Mouse (Mus musculus) hindbrain, embryonic 15.5 days (tissue): Measurements from ENCODE around the gene Polg2. TPM values are rescaled to one million over a fixed set of nuclear protein-coding genes. Genes with fewer than 3 reads are reported as not detected.

Experiments
- ATAC-seq: fragments of 200-750 bp; cut with Nextera tagmentation; 2 replicates; pipeline ENCODE4 v1.8.0; 2017; ENCODE audit warnings: low read depth, moderate number of reproducible peaks, moderate TSS enrichment; ENCODE audit not compliant: low FRiP score
- H3K27ac ChIP-seq: fragments of 300-500 bp; sonication (generic); replicated peaks from 2 replicates; pipeline ENCODE4 v1.5.1; 2015; ENCODE audit warnings: mild to moderate bottlenecking, inconsistent platforms
- H3K27me3 ChIP-seq: fragments of 300-500 bp; sonication (generic); 2 replicates; pipeline ENCODE4 v1.6.1; 2015; ENCODE audit warnings: control low read depth, inconsistent platforms
- H3K36me3 ChIP-seq: fragments of 300-500 bp; sonication (generic); 2 replicates; pipeline ENCODE4 v1.6.1; 2015; ENCODE audit warnings: control low read depth, inconsistent platforms
- H3K4me1 ChIP-seq: fragments of 300-500 bp; sonication (generic); replicated peaks from 2 replicates; pipeline ENCODE4 v1.6.1; 2015; ENCODE audit warnings: control low read depth, inconsistent platforms
- H3K4me2 ChIP-seq: fragments of 300-500 bp; sonication (generic); 2 replicates; pipeline ENCODE4 v1.6.1; 2015; ENCODE audit warnings: moderate library complexity, mild to moderate bottlenecking, inconsistent platforms
- H3K4me3 ChIP-seq: fragments of 300-500 bp; sonication (generic); 2 replicates; pipeline ENCODE4 v1.5.1; 2015; ENCODE audit warnings: mild to moderate bottlenecking, inconsistent platforms
- H3K9ac ChIP-seq: fragments of 300-500 bp; sonication (generic); 2 replicates; pipeline ENCODE4 v1.6.1; 2015; ENCODE audit warnings: inconsistent platforms
- H3K9me3 ChIP-seq: fragments of 300-500 bp; sonication (generic); 2 replicates; pipeline ENCODE4 v1.6.1; 2016; ENCODE audit warnings: control low read depth, inconsistent platforms
- WGBS: fragments of 180-500 bp; shearing (Covaris S2); methylation state at CpG from one replicate; pipeline ENCODE4 v1.1.7; 2015; 5-methylcytosine and 5-hydroxymethylcytosine counted together
- polyA plus RNA-seq: library from polyadenylated mRNA; unstranded; fragments of >200 nt; fragmentation: Nextera tagmentation; extraction: Ambion mirVana; gene quantifications from 2 replicates; pipeline ENCODE4 v1.2.1, GENCODE M21; 2015

The Polg2 gene
- polyA plus RNA-seq, 1 experiment from 2014 or later, result 8.8 TPM

DNA sequence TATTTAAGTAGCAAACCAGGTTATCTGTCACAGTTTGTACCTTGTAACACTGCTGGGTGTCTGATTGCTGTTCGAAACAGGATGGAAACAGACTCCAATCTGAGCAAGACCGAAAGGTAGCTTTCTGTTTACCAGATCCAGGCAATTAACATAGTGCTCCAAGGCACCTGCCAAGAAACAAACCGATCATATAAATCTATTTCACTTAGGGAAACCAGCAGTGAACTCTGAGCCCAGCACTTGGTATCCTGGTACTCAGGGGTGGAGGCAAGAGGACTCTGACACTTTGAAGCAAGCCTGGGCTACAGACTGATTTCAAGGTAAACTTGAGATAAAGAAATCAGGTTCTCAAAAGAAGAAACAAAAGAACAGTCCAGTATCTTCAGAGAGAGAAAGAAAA lies 1.9 kb downstream of the Polg2 start:
- Histone ChIP-seq H3K4me2 (no peak overlapping the region), H3K4me1 (peaks cover 23% of the 10 kb centered on the region), H3K4me3 (no peak overlapping the region), H3K27me3 (no peaks in the 10 kb centered on the region), H3K36me3 (peaks cover 47% of the 10 kb centered on the region), H3K9me3 (no peaks in the 10 kb centered on the region), H3K27ac (no peak overlapping the region), H3K9ac (no peak overlapping the region)
- ATAC-seq, result no peak
- 96% methylated on average over 3 of the region's 3 CpGs for WGBS

DNA sequence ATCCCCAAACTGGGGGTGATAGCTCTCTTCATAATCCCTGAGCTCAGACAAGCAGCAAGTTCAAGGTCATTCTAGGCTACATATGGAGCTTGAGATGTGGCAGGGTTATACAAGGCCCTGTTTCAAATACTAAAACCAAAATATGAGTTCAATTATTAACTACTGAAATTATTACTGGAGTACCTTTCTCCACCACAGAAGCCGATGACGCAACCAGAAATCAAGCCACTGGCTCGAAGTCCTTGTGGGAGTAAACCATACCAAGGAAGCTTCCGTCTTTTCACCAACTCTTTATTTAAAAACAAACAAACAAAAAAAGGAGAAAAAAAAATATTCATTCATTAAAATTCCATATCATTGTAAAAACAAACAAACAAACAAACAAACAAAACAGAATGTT lies 2.4 kb downstream of the Polg2 start:
- no peak overlapping the region for H3K4me2 ChIP-seq
- peaks cover 23% of the 10 kb centered on the region for H3K4me1 ChIP-seq
- no peak overlapping the region for H3K27ac ChIP-seq
- no peaks in the 10 kb centered on the region for H3K9me3 ChIP-seq
- no peaks in the 10 kb centered on the region for H3K27me3 ChIP-seq
- no peak overlapping the region for H3K4me3 ChIP-seq
- peaks cover 47% of the 10 kb centered on the region for H3K36me3 ChIP-seq
- H3K9ac ChIP-seq, result no peak overlapping the region
- WGBS, result 100% methylated on average over 4 of the region's 4 CpGs
- no peak for ATAC-seq

DNA sequence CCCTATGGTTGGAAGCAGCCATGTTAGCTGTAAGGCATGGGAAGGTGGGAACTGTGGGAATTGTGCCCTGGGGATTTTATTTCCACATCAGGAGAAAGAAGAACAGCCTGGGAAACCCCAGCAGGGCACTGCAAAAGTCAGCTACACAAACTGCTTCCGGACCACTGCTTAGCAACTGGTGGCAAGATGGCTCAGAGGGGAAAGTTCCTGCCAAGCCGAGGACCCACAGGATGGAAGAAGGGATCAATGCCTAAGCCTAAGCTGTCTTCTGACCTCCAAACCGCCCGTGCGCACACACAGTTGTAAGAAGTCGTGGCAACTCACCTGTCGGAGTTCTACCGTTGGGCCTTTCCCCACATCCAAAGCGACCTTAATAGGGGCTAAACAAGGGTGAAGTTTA lies 6.3 kb downstream of the Polg2 start:
- Histone ChIP-seq H3K4me3 (no peak overlapping the region), H3K27ac (no peak overlapping the region), H3K9ac (no peak overlapping the region), H3K4me2 (no peak overlapping the region), H3K9me3 (no peaks in the 10 kb centered on the region), H3K4me1 (peaks cover 8% of the 10 kb centered on the region; the same call in 1 of the 2 replicates), H3K36me3 (peaks cover 60% of the 10 kb centered on the region), H3K27me3 (no peaks in the 10 kb centered on the region)
- 90% methylated on average over 9 of the region's 9 CpGs for WGBS
- no peak for ATAC-seq

DNA sequence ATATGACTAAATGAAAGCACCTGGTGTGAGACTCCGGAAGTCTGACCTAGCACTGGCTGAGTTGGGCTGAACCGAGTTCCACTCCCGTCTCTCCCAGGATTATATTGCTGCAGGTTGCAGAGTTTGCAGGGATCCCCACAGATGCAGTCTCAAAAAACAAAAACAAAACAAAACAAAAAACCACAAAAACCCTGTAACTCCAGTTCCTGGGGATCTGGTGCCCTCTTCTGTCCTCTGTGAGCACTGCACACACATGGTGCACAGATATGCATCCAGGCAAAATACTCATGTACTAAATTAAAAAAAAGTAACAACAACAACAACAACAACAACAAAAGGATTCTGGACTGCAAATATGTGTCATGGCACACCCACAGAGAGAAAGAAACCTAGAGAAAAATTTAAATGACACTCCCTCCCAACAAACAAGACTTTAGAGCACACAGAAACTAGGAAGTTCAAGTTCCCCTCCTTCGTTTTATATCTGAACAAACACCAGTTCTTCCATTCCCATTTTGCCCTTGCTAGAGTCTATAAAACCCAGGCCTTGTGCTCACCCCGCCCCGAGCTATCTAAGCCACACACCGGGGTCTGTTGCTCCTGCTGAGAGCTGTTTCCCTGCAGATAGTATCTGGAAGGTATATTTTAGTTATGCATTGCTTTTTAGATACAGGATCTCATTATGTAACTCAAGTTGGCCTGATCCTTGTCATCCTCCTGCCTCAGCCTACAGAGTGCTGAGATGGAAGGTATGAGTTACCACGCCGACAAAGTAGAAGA lies 9.0 kb downstream of the Polg2 start:
- ATAC-seq, result no peak
- H3K36me3 ChIP-seq, result peaks cover 71% of the 10 kb centered on the region
- no peak overlapping the region for H3K4me3 ChIP-seq
- H3K27me3 ChIP-seq, result no peaks in the 10 kb centered on the region
- no peak overlapping the region for H3K4me2 ChIP-seq
- H3K4me1 ChIP-seq, result no peaks in the 10 kb centered on the region
- H3K27ac ChIP-seq, result no peak overlapping the region
- H3K9ac ChIP-seq, result no peak overlapping the region
- WGBS, result 96% methylated on average over 9 of the region's 9 CpGs
- no peaks in the 10 kb centered on the region for H3K9me3 ChIP-seq

DNA sequence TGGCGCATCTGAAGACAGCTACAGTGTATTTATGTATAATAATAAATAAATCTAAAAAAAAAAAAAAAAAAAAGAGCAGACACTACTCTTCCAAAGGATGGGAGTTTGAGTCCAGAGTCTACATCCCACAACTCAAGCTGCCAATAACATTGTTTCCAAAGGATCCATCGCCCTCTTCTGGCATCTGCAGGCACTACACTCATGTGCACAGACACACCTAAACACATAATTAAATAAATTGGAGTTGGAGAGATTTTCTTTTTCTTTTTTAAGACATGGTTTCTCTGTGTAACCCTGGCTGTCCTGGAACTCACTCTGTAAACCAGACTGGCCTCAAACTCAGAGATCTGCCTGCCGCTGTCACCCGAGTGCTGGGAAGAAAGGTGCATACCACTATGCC lies 11.8 kb downstream of the Polg2 start:
- Histone ChIP-seq H3K4me2 (no peak overlapping the region), H3K9me3 (no peaks in the 10 kb centered on the region), H3K36me3 (peaks cover 44% of the 10 kb centered on the region), H3K4me1 (no peaks in the 10 kb centered on the region), H3K27ac (no peak overlapping the region), H3K27me3 (no peaks in the 10 kb centered on the region), H3K4me3 (no peak overlapping the region), H3K9ac (no peak overlapping the region)
- ATAC-seq, result no peak
- WGBS, result 93% methylated on average over 4 of the region's 4 CpGs

DNA sequence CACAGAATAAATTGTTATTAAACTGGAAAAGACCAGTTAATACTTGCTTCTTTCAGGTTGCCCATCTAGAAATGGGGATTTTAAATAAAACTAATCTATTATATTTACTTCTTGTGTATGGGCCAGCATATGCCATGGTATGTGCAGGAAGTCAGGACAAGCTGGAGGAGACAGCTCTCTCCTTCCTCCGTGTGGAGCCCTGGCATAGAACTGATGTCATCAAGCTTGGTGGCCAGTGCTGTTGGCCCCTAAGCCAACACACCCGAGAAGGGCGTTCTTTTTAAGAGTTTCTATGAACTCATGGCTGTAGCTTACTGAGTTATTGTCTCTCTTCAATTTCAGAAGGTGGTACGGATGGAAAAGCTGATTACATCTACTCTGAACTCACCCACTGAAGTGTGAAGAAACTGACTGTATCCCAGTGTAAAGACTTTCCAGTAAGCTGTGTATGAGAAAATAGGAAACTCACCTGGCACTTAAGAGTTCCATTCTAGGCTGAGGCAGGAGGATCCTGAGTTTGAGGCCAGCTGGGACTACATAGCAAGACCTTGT lies 12.7 kb downstream of the Polg2 start:
- Histone ChIP-seq H3K27ac (no peak overlapping the region), H3K4me2 (no peak overlapping the region), H3K36me3 (peaks cover 38% of the 10 kb centered on the region), H3K9me3 (no peaks in the 10 kb centered on the region), H3K4me1 (no peaks in the 10 kb centered on the region), H3K4me3 (no peak overlapping the region), H3K27me3 (no peaks in the 10 kb centered on the region), H3K9ac (no peak overlapping the region)
- 94% methylated on average over 4 of the region's 4 CpGs for WGBS
- no peak for ATAC-seq

DNA sequence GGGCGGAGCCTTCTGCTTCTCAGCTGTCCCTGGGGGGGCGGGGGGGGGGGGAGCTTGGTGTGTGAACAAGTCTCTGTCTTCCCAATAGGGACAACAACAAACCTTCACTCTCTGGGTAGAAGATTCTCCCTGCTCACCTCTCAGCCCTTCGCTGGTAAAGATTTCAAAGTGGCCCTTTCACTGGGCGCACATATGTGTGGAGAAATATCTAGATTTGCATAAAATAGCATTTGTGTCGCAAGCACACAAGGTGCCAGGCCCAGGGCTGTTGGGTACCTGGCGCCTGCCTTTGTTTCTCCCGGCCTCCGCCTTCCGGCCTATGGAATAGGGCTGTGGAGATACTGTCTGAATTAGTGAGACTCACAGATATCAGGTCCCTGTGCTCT lies 16.5 kb downstream of the Polg2 start:
- no peaks in the 10 kb centered on the region for H3K9me3 ChIP-seq
- WGBS, result 79% methylated on average over 9 of the region's 9 CpGs
- no peak overlapping the region for H3K27ac ChIP-seq
- H3K4me2 ChIP-seq, result no peak overlapping the region
- no peak overlapping the region for H3K4me3 ChIP-seq
- peaks cover 11% of the 10 kb centered on the region for H3K36me3 ChIP-seq
- no peak for ATAC-seq
- no peaks in the 10 kb centered on the region for H3K27me3 ChIP-seq
- no peak overlapping the region for H3K9ac ChIP-seq
- H3K4me1 ChIP-seq, result no peaks in the 10 kb centered on the region

DNA sequence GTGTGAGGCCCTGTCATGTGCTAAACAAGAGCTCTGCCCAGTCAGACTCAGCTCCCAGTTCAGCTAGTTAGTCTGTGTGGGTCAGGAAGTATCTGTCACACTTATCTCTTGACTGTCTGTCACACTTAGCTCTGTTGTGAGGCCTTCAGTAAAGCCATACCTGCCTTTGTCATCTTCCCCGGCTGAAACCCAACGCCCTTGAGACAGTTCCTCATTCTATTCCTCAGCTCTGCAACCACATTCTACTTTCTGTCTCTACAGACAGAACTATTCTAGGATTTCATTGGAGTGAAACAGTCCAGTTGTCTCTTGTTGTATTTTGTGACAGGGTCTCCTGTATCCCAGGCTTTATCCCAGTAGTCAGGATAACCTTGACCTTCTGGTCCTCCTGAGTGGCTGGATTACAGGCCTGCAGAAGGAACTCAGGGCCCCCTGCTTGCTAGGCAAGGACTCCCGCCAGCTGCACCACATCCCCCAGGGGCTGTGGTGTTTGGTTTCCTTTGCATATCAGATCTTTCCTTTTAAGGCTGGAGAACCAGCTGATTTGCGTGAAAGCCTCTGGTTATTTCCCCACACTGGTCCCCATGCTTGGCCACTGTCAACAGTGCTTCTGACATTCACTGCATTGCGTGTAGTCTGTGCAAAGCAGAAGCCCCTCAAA lies 17.1 kb downstream of the Polg2 start:
- H3K4me2 ChIP-seq, result no peak overlapping the region
- H3K4me3 ChIP-seq, result no peak overlapping the region
- H3K27me3 ChIP-seq, result no peaks in the 10 kb centered on the region
- 59% methylated on average over 5 of the region's 5 CpGs for WGBS
- no peak overlapping the region for H3K27ac ChIP-seq
- no peaks in the 10 kb centered on the region for H3K9me3 ChIP-seq
- H3K36me3 ChIP-seq, result peaks cover 8% of the 10 kb centered on the region
- no peaks in the 10 kb centered on the region for H3K4me1 ChIP-seq
- H3K9ac ChIP-seq, result no peak overlapping the region
- no peak for ATAC-seq

DNA sequence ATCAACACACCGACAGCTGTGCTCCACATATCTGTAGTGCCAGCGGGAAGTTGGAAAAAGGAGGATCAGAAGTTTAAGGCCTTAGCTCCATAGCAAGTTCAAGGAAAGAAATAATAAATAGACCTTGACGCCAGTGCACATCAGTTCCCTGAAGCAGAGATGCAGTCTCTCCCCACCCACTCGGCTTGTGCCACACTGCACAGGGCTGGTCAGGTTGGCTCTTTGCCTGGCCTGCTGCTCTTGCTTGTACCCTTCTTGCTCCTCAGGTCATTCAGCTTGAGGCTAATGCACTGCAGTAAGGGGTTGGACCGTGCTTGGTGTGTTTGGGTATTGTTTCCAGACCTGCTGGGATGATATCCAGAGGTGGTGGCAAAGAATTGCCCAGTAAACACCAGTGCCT lies 18.8 kb downstream of the Polg2 start:
- H3K9ac ChIP-seq, result no peak overlapping the region
- H3K4me1 ChIP-seq, result no peaks in the 10 kb centered on the region
- H3K4me3 ChIP-seq, result no peak overlapping the region
- H3K36me3 ChIP-seq, result no peaks in the 10 kb centered on the region
- ATAC-seq, result no peak
- H3K9me3 ChIP-seq, result no peaks in the 10 kb centered on the region
- WGBS, result 96% methylated on average over 5 of the region's 5 CpGs
- no peak overlapping the region for H3K4me2 ChIP-seq
- no peak overlapping the region for H3K27ac ChIP-seq
- no peaks in the 10 kb centered on the region for H3K27me3 ChIP-seq

DNA sequence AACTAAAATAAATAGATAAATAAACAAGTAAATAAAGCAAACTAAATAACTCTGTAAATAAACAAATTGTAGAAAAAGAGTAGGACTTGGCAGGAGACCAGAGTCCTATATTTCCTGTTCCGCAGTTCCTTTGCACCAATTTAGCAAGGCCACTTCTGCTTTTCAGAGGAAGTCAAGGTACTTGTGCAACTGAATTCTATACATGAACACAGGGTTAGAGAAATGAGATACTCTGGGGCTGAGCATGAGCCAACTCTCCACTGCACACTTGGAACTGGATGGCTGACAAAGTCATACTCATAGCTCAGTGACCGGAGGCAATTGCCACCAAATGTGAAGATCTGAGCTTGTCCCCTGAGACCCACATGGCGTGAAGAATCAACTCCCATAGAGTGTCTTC lies 20.3 kb downstream of the Polg2 start:
- H3K4me2 ChIP-seq, result no peak overlapping the region
- no peaks in the 10 kb centered on the region for H3K27me3 ChIP-seq
- no peak overlapping the region for H3K9ac ChIP-seq
- ATAC-seq, result no peak
- H3K27ac ChIP-seq, result no peak overlapping the region
- 92% methylated on average over 3 of the region's 3 CpGs for WGBS
- H3K9me3 ChIP-seq, result no peaks in the 10 kb centered on the region
- no peaks in the 10 kb centered on the region for H3K36me3 ChIP-seq
- no peak overlapping the region for H3K4me3 ChIP-seq
- H3K4me1 ChIP-seq, result no peaks in the 10 kb centered on the region

DNA sequence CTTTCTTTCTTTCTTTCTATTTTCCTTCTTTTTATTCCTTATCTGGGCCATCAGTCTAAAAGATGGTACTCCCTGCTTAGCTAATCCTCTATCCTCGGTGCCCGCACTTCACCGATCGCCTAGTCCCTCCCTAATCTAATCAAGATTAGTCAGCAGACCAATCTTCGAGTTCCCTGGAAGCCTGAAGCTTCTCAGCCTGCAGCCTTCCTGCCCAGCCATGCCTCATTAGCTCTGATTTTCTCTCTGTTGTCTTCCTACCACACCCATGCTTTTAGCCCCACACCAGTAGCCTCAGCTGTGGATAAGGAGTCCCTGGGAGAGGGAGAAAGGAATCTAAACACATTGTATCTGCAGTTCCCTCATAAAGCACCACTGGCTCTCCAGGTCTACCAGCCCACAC lies 23.8 kb downstream of the Polg2 start:
- Histone ChIP-seq H3K4me2 (no peak overlapping the region), H3K4me3 (no peak overlapping the region), H3K4me1 (no peaks in the 10 kb centered on the region), H3K27me3 (no peaks in the 10 kb centered on the region), H3K27ac (no peak overlapping the region), H3K9me3 (no peaks in the 10 kb centered on the region), H3K36me3 (no peaks in the 10 kb centered on the region), H3K9ac (no peak overlapping the region)
- WGBS, result 59% methylated on average over 5 of the region's 5 CpGs
- no peak for ATAC-seq

DNA sequence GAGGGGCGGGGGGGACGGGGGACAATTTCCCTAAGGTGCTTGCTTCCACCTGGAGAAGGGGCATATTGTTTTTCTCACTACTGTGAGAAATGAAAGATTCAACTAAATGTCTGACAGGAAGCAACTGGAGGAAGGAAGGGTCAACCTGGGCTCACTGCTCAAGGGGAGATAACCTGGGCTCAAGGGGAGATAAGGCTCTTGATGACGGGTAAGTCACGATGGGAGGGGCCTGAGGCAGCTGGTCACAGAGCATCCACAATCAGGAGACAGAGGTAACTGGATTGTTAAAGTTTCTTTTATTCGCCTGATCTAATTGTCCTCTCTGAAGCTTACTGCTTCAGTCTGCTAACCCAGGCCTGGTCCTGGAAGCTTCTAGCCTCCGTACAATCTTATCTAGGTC lies 26.0 kb downstream of the Polg2 start:
- no peaks in the 10 kb centered on the region for H3K36me3 ChIP-seq
- no peaks in the 10 kb centered on the region for H3K9me3 ChIP-seq
- H3K4me2 ChIP-seq, result no peak overlapping the region
- H3K27me3 ChIP-seq, result no peaks in the 10 kb centered on the region
- no peak overlapping the region for H3K9ac ChIP-seq
- no peak overlapping the region for H3K4me3 ChIP-seq
- no peak overlapping the region for H3K27ac ChIP-seq
- ATAC-seq, result no peak
- H3K4me1 ChIP-seq, result no peaks in the 10 kb centered on the region
- WGBS, result 94% methylated on average over 6 of the region's 6 CpGs
